Mouse (Mus musculus) layer of hippocampus, postnatal 25 days (tissue): Measurements from ENCODE around the gene Csn1s2a. TPM values are rescaled to one million over a fixed set of nuclear protein-coding genes. Genes with fewer than 3 reads are reported as not detected.
"Not testable (repeated sequence)": the region's sequence is repeated elsewhere in the genome, so short reads cannot be mapped to it uniquely, and the experiment has no call there.

Experiments
- DNase-seq, 2 experiments: peaks; one replicate each; pipeline ENCODE4 v3.0.0; 2022; ENCODE audit warnings: mixed read lengths in 2 of 2, low spot score in 1 of 2; ENCODE audit errors: extremely low spot score in 1 of 2
- total RNA-seq, 2 experiments: library from RNA; stranded (reverse); gene quantifications; 2 replicates each; pipeline ENCODE4 v1.2.3; 2021

Gene Csn1s2a
- total RNA-seq, result not detected

DNA sequence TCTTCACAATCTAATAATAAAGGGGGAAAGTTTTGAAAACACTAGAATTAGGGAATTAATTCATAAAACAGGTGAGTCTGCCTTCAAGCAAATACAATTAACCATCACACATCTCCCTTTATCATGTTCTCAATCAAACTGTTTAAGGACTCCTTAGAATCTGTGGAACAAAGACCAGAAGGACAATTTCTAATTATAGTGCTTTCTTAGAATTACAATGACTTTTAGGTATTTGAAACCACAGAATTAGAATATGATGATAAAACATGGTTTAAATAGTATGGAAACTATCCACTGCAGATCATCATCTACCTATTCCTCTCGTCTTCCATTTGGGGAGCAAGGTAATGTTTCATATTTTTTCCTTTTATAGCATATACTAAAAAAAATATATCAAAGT is at the start of gene Csn1s2a:
TSS of gene Csn1s2a (plus strand) at position 301 of the 400 bp plus-strand sequence.
- DNase-seq, result no peak

DNA sequence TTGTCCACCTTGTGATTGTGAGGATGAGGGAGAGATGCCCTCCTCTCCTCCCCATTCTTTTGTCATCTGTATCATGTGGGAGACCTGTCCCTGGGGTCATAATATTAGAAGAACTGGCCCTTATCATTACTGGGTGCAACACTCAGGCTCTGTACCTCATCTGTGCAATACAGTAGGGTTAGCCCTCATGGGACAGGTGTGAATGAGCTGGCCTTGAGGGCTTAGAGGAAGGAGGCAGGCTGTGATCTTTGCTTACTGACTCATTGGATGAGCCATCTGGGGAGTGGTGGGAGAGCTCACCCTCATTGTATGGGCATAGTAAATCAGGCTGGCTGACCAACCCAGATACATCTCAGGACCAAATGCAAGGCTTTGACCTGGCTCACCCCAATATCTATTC is 39.5 kb upstream of the Csn1s2a start:
- no peak for DNase-seq

DNA sequence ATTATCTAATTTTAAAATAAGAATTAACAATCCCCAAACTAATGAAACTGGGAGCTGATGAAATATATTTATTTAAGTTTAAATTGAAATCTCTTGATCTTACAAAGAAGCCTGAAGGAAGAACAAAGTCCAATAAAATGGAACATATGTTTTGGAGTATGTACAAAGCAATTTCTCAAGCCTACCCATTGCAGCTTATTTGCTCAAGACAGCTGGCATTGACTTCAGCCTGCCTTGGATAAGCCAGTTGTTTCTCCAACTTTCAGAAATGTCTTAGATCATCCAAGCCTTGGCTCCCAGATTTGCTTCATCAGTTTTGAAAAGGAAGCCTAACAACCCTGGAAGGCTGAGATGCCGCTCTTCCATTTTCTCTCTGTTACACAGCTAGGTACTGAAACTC is 20.9 kb upstream of the Csn1s2a start:
- DNase-seq, result no peak

DNA sequence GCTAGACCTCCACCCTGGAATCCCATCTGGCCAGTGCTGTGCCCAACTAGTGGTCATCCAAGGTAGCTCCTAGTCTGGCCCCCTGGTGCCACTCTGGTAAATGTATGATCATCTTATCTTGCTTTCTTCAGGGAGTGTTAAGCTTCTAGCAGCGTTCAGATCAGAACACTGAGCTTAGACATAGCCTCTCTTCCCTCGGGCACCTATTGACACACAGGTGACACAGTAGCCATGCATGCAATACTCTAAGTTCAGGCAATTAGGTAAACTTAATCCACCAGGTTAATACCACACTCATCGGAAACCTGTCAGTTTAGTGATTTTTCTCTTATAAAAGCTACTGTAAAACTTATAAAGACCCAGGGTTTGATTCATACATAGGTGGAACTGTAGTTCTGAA is 9.8 kb upstream of the Csn1s2a start:
- no peak for DNase-seq

DNA sequence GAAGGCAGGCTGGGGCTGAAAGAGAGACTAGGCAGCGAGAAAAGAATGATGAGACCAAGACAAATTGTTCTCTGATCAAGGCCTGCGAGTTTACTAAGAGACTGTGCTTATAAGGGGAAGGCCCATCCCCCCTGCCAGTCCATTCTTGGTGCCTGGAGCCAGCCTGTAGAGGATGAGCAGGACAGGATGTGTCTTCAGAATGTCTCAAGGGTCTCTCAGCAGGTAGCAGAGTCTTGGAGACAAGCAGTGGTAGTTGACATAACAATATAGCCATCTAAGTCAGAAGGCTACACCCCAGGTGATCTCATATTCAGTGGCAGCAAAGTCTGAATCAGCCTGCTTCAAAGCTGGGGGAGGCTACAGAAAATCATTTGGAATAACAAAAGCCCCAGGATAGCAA is 2.2 kb upstream of the Csn1s2a start:
- not testable (repeated sequence) for DNase-seq

DNA sequence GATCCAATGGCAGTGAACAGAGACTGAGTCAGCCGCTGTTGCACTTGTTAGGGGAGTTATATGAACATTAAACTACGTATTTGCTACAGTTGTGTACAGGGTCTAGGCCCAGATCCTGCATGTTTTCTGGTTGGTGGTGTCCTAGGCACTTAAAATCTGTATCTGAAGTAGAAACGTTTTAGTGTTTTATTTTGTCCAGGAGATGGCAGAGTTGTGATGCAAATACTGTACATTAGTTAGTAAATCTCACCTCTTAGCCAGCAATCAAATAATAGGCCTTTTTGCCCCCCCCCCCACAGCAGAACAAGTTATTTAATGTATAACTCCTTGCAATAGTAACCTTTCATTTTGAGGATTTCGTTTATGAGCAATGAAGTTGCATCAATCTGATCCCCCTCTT is 8.4 kb downstream of the Csn1s2a start:
- DNase-seq, result peak in 1 of 2 experiments; percentile 3

DNA sequence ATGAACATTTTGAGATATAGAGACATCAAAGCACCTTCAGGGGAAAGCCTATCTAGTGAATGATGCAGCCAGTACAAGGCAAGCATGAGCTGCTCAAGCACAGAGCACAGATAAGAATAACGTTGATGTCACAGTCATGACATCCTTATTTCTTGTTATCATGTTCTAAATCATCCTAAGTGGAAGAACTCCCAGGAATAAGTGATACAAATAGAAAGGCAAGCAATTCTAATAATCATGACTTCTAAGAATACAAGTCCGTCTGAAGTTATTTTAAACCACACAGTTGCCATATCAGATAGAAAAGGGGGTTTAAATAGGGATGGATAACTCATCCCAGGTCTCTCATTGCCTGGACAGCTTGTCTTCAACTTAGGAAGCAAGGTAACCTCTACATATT is 33.4 kb downstream of the Csn1s2a start, which contains the start of gene Csn1s2b:
TSS of gene Csn1s2b (plus strand) at position 301 of the 400 bp plus-strand sequence.
- no peak for DNase-seq

DNA sequence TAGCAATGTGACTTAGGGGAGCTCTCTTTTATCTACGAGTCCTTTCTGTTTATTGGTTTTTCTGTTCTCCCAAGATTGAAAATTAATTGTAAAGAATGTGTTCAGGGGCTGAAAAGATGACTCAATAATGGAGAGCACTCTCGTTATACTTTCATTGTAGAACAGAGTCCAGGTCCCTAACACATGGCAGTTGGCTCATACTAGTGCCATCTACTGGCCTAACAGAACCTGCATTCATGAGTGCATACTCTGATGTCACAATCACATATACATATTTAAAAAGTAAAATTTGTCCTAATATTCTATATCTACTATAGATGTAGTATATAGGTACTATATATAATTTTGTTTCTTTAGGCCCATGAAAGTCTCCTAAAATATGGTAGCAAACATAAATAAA is 34.9 kb downstream of the Csn1s2a start:
- no peak for DNase-seq

DNA sequence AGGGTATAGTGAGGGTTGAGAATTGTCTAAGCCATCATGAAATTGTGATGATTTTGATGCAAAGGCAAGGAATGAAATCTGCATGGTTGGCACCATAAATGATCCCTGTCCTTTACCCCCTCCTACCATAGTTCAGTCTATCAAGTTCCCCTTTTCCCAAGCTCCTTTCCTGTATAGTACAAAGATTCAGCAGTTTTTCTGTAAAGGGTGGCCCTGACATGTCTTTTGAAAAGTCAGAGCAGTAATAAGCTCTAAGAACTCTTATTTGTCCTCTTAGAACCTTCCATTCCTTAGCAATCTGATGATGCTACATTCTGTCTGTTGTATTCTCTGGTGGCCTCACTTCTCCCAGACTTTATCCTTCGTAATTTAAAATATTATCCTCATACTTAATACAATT is 51.0 kb downstream of the Csn1s2a start, which contains the start of gene Prr27:
TSS of gene Prr27 (plus strand) at position 301 of the 400 bp plus-strand sequence.
- DNase-seq, result no peak

Other genes with a start within 250 kb of the Csn1s2a start
- not detected for gene Sult1b1, start 236.4 kb upstream of the Csn1s2a start, total RNA-seq
- not detected for gene Sult1d1, start 205.5 kb upstream of the Csn1s2a start, total RNA-seq
- not detected for gene Sult1e1, start 183.0 kb upstream of the Csn1s2a start, total RNA-seq
- gene Csn1s1, start 108.4 kb upstream of the Csn1s2a start, total RNA-seq, result not detected
- not detected for gene Csn2, start 74.9 kb upstream of the Csn1s2a start, total RNA-seq
- gene Csn1s2b, start 33.5 kb downstream of the Csn1s2a start, total RNA-seq, result not detected
- not detected for gene Prr27, start 51.1 kb downstream of the Csn1s2a start, total RNA-seq
- gene Odam, start 110.5 kb downstream of the Csn1s2a start, total RNA-seq, result not detected
- gene Csn3, start 151.0 kb downstream of the Csn1s2a start, total RNA-seq, result not detected
- gene 2310003L06Rik, start 194.9 kb downstream of the Csn1s2a start, total RNA-seq, result not detected
- gene Gm28434, start 194.9 kb downstream of the Csn1s2a start, total RNA-seq, result not detected
- not detected for gene Cabs1, start 204.9 kb downstream of the Csn1s2a start, total RNA-seq
- not detected for gene Smr3a, start 228.0 kb downstream of the Csn1s2a start, total RNA-seq